Mouse (Mus musculus): ENCODE measurements around the gene Gm21992.

Gm21992 gene

DNA sequence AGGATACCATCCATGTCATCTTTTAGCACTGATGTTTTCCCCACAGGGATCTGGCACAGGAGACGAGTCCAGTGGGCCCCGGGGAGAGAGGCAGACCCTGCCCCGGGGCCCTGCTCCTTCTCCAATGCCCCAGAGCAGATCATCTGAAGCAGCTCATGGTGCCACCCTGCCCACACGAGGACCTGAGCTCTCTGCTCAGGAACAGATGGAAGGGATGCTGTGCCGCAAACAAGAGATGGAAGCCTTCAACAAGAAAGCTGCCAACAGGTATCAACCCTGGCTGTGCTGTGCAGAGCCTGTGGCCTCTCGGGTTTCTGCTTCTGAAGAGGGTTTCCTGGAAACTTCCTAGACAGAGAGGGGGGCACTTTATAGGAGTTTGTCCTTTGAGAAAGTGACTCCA, 61.4 kb downstream of the Gm21992 start:
- DNase-seq (ENCODE audit: low read depth, low spot score), result no peak

DNA sequence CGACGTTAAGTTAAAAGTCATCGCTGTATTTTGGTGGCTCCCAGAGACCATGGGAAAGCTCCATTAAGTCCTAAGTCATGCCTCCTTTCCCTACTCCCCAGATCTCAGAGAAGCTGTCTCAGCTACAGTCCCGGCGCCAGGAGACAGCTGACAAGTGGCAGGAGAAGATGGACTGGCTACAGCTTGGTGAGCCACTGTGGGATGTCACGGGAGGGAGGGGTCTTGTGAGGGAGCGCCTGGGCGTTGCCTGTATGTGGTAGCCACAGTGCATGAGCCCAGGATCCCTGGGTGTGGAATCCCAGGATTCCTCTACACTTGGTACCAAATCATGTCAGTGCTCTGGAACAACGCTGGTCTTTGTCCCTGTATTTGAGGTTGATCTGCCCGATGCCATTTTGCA, 62.9 kb downstream of the Gm21992 start:
- no peak for DNase-seq (ENCODE audit: low read depth, low spot score)

DNA sequence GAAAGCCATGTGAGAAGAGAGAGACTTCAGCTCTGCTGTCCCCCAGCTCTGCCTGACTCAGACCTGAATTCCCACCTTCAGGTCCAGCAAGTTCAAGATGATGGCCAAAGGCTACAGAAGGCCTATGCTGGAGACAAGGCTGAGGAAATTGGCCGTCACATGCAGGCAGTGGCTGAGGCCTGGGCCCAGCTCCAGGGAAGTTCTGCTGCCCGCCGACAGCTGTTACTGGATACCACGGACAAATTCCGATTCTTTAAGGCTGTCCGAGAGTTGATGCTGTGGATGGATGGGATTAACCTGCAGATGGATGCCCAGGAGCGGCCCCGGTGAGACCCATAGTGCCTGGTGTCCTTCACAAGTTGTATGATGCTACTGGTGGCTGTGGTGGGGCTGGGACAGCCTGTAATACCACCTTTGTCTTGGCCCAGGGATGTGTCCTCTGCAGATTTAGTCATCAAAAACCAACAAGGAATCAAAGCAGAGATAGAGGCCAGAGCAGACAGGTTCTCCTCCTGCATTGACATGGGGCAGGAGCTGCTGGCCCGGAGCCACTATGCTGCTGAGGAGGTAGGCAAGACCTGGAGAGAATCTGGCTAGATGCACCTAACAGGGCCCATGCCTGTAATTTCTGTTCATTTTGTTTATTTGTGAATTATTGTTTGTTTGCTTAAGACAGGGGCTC, 63.6 kb downstream of the Gm21992 start:
- no peak for DNase-seq (ENCODE audit: low read depth, low spot score)

DNA sequence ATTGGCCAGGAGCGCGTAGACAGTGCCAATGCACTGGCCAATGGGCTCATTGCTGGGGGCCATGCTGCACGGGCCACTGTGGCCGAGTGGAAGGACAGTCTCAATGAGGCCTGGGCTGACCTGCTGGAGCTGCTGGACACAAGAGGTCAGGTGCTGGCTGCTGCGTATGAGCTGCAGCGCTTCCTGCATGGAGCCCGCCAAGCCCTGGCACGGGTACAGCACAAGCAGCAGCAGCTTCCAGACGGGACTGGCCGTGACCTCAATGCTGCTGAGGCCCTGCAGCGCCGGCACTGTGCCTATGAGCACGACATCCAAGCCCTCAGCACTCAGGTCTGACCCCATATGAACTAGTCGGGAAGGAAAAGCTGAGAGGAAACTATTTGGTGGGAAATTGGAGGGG, 64.8 kb downstream of the Gm21992 start:
- DNase-seq (ENCODE audit: low read depth, low spot score), result no peak

DNA sequence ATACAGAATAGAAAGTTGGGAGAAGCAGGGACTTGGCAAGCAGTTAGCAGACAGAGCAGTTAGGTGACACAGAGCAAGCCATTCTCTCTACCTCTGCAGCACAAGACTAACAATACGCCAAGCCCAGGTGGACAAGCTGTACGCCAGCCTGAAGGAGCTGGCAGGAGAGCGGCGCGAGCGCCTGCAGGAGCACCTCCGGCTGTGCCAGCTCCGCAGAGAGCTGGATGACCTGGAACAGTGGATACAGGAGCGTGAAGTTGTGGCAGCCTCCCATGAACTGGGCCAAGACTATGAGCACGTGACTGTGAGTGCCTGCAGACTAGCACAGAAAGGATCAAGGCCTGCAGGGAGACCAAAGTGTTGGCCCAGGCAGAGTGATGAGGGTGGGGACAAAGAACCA, 65.7 kb downstream of the Gm21992 start:
- DNase-seq (ENCODE audit: low read depth, low spot score), result no peak

DNA sequence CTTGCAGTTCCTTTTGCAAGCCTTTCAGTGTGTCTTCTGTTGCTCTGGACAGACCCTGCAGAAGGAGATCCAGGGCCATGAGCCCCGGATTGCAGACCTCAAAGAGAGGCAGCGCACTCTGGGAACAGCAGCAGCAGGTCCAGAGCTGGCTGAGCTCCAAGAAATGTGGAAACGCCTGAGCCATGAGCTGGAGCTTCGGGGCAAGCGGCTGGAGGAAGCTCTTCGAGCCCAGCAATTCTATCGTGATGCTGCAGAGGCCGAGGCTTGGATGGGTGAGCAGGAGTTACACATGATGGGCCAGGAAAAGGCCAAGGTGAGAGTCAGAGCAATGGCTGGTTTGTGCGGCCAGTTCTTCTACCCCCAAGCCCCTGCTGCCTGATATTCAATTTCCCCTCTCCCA, 66.4 kb downstream of the Gm21992 start:
- no peak for DNase-seq (ENCODE audit: low read depth, low spot score)

DNA sequence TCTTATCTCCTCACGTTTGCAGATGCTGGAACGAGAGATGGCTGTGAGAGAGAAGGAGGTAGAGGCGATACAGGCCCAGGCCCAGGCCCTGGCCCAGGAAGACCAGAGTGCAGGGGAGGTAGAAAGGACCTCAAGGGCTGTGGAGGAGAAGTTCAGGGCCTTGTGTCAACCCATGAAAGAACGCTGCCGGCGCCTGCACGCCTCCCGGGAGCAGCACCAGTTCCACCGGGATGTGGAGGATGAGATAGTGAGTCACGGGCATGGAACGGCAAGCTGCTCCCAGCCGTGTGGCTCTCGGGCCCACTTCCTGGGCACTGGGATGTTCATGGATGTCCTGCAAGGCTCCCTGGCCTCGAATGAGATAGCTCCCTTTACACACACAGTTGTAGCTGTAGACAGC, 67.4 kb downstream of the Gm21992 start:
- DNase-seq (ENCODE audit: low read depth, low spot score), result no peak

DNA sequence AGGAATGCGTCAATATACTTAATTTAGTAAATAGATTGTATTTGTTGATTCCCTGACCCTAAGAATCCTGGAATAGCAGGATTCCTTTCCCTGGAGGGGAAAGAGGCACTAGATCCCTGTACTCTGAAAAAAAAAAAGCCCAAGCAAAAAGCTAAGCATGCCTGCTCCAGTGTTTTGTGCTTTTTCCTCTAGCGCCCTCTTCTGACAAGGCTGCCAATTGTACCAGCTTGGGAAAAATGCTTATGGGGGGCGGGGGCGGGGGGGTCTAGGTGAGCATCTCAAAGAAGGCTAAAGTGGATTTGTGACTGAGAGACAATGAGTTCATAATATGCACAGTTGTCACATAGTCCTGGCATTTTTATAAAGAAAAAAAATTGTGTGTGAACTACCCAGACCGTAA, 67.9 kb downstream of the Gm21992 start:
- DNase-seq (ENCODE audit: low read depth, low spot score), result peak; percentile 62

DNA sequence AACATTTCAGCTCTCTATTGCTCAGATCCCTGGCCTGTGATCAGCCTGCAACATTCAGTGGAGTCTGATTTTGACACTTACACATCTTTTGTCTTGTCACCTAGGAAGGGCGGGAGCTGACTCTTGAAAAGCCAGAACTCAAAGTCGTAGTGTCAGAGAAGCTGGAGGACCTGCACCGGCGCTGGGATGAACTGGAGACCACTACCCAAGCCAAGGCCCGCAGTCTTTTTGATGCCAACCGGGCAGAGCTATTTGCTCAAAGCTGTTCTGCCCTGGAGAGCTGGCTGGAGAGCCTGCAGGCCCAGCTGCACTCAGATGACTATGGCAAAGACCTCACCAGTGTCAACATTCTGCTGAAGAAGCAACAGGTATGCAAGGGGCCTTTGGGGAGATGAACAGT, 69.2 kb downstream of the Gm21992 start:
- DNase-seq (ENCODE audit: low read depth, low spot score), result no peak

DNA sequence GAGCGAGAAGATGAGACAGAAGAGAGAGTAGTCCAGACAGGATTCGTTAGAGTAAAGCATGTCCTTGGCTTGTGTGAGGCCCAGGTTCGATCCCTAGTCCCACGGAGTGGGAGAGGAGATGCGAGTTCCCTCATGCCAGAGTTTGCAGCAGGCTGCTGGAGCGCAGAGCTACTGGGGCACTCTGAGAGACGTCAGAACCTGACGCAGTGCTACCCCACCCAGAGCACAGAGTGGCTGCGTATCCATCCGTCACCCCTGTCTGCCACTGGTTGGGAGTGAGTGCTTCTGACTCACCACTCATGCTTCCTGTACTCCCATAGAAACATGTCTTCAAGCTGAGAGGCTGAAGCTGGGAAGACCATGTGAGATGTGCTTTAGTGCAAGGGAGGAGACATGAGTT, 69.9 kb downstream of the Gm21992 start:
- no peak for DNase-seq (ENCODE audit: low read depth, low spot score)

DNA sequence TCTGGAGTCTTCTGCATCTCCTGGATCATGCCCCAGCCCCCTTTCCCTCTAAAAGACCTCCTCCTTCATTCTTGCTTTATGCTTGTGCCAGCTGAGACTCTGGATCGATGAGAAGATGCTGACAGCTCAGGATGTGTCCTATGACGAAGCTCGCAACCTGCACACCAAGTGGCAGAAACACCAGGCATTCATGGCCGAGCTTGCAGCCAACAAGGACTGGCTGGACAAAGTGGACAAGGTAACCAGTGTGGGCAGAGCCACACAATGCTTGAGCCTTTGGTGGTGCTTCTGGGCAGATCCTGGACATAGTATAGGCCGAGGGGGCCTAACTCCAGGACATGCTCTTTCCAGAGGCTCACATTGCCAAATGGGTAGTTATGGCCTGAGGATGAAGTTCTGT, 71.7 kb downstream of the Gm21992 start:
- no peak for DNase-seq (ENCODE audit: low read depth, low spot score)

DNA sequence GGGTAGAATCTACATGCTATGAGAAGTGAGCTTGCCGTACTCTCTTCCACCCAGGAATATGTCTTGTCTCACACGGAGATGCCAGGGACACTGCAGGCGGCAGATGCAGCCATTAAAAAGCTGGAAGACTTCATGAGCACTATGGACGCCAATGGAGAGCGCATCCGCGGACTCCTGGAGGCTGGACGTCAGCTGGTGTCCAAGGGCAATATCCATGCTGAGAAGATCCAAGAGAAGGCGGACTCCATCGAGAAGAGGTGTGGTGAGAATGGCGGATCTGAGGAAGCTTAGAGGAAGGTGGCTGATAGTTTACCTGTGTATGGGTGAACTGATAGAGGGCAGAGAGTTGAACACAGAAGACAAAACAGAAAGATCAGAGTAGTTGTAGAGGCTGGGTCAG, 72.4 kb downstream of the Gm21992 start:
- no peak for DNase-seq (ENCODE audit: low read depth, low spot score)

DNA sequence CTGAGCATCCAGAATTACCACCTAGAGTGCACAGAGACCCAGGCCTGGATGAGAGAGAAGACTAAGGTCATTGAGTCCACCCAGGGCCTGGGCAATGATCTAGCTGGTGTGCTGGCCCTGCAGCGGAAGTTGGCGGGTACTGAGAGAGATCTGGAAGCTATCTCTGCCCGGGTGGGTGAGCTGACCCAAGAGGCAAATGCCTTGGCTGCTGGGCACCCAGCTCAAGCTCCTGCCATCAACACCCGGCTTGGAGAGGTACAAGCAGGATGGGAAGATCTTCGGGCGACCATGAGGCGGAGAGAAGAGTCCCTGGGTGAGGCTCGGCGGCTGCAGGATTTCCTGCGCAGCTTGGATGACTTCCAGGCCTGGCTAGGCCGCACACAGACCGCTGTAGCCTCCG, 73.5 kb downstream of the Gm21992 start:
- no peak for DNase-seq (ENCODE audit: low read depth, low spot score)

DNA sequence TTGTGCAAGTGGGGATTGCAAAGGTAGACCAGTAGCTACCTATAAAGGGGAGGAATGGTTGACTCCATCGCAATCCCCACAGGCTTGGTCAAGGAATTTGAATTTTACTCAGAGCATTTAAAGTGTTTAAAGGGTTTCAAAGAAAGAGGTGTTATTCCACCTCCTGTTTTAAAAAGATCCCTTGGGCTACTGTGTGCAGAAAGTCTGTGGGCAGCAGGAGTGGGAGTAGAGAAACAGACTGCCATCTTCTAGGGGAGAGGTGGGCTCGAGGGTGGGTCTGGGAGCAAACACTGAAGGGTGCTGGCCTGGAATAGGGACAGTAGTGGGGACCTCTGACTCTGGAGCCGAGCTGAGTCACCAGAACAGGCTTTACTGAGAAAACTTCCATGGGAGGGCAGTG, 78.4 kb downstream of the Gm21992 start:
- no peak for DNase-seq (ENCODE audit: low read depth, low spot score)

DNA sequence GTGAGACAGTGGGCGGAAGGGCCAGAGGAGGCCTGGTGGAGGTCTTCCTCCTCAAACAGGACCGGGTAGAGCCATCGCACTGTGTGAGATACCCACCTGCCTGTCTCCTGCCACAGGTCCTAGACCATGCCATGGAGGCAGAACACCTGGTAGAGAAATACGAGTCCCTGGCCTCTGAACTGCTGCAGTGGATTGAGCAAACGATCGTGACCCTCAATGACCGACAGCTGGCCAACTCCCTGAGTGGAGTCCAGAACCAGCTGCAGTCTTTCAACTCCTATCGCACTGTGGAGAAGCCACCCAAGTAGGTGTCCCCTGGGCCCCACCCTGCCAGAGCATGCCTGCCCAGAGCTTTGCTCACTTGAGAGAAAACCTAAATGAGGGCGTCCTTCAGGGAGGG, 82.2 kb downstream of the Gm21992 start:
- no peak for DNase-seq (ENCODE audit: low read depth, low spot score)

DNA sequence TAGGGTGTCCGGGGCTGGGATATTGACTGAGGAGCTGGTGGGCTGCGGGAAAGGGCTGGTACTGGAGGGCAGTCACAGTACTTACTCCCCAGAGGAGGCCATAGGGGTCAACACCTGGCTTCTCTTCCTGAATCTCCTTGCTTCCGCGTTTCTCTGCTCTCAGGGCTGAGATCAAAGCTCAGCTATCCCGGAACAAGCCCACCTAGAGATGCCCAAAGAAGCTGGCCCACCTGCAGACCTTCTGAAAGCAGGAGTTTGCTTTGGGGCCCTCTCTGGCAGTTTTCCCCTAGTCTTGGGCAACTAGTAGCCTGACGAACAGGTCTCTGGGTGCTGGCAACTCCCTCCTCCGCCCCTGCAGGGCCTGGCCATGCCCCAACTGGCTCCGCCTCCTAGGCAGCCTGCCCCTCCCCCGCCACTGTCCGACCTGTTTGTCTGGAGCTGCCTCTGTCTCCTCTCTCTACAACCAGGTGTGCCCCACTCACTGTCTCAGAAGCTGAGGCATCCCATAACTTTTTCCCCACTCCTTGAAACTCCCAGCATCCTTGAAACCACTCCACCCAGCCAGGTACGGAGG, 90.7 kb downstream of the Gm21992 start:
- DNase-seq (ENCODE audit: low read depth, low spot score), result no peak

DNA sequence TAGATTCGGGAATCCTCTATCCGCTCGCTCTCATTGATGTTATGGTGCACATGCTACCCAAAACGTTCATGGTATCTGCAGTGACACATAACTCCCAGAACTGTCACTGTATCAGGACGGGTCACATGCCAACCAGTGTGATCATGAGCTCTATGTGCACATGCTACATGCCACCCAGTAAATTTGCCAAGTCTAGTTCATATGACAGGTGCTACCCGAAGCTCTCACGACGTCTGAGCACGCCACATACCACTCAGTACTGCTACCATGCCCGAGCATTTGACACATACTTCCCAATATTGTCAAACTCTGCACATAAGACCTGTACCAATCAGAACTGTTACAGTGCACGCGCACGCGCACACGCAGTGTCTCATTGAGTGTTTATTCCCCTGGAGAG, 91.3 kb downstream of the Gm21992 start:
- no peak for DNase-seq (ENCODE audit: low read depth, low spot score)

DNA sequence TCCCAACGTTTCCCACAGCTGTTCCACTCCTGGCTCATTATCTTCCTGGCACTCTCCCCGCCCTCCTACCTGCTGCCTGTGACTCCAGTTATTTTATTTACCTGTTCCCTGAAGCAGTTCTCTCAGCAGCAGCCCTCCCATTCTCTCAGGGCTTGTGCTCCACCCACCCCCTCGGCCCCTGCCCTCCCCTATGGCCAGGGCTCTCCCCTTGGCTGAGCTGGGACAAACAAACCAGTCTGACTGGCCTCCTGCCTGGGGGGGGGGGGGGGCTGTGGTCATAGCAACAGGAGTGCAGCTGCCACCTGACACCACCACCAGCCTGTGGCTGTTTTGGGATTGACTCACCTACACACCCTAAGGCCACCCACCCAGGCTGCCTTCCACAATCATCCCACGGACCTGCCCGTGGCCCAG, 92.1 kb downstream of the Gm21992 start:
- DNase-seq (ENCODE audit: low read depth, low spot score), result no peak

DNA sequence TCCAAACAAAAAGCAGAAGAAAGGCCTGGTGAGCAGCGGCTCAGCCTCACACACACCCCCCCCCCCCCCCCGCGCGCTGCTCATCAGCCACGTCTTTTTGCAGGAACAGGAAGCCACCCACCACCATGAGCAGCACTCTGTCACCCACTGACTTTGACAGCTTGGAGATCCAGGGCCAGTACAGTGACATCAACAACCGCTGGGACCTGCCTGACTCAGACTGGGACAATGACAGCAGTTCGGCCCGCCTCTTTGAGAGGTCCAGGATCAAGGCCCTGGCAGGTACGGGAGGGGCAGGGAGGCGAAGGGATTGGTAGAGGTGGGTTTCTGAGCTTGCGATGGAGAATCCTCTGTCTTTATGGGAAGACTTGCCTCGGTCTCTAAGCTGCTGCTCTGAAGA, 92.7 kb downstream of the Gm21992 start:
- DNase-seq (ENCODE audit: low read depth, low spot score), result no peak

DNA sequence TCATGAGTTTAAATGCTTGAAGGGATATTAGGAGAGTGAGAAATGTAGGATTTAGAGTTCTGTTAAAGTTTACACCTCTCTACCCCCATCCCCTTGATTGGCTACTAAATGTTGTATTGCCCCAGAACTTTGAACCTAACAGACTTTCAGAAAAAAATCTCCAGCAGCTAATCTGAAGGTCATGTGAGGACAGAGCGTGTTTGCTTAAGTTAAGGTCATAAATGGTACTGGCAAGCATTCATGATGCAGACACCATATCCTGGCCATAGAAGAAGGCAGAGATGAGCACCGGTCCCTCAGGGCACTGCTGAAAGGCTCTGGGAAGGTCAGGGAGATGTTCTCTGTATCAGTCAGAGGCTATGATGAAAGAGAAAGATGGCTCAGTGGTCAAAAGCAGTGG, 94.1 kb downstream of the Gm21992 start:
- no peak for DNase-seq (ENCODE audit: low read depth, low spot score)

DNA sequence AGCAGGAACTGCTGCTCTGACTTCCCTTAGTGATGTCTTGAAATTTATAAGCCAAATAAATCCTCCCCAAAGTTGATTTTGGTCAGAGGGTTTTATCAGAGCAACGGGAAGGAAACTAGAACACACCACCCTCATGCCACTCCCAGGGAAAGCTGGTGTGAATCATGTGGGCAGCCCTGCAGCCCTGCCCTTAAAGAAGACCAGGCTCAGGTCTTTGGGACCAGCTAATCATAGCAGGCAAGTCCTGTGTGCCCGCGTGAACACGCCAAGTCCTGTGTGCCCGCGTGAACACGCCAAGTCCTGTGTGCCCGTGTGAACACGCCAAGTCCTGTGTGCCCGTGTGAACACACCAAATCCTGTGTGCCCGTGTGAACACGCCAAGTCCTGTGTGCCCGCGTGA, 94.7 kb downstream of the Gm21992 start:
- no peak for DNase-seq (ENCODE audit: low read depth, low spot score)

DNA sequence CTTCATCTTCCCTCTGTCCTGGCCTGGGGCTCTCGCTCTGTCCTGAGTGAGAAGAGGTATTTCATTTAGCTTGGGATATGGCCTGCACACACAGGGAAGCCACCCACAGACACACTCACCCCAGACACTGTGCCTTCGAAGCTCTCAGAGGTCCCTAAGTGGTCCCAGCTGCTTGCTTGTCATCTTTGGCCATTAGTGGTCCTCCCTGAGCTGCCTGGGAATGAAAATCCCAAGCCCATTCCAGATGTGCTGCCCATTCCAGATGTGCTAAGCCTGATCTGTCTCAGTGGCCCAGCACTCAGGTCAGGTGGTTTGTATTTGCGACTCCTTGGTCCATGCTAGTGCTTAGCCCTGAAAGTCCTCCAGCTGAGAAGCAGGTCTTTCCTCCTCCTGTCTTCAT, 97.5 kb downstream of the Gm21992 start:
- no peak for DNase-seq (ENCODE audit: low read depth, low spot score)

DNA sequence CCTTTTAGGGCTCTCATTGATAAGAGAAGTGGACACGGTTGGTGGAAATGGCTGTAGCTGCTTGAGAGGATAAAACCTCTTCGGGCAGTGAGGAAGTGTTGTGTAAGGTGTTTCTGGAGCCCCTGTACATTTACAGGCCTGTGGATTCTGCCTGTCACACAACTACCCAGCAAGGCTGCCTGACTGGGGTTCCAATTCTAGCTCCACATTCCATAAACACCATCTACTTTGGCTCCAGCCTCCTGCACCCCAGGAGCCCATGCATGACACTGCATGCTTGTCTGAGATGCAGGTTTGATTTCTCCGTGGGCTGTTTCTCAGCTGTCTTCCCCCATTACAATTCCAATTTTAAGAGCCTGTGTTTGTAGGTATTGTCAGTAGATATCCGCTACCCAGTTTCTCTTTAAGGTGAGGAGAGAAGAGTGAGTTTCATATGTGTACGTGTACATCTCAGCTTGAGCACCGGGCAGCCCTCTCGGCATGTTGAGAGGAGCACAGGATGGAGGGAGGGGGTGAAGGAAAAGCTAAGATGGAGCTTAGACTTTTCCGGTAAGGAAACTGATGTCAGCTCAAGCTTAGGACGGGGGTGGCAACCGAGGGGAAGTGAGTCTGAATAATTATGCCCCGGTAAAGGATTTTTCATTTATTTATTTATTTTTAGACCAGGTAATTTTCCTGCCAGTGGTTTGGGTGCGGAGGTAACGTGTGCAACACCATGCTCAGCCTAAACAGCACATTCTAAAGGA, 98.5 kb downstream of the Gm21992 start:
- DNase-seq (ENCODE audit: low read depth, low spot score), result no peak
